Mouse (Mus musculus) hindbrain, postnatal 0 days (tissue): ENCODE measurements around the gene Myo15b. TPM values are rescaled to one million over a fixed set of nuclear protein-coding genes. Genes with fewer than 3 reads are reported as not detected.
A peak's percentile ranks its signal among the peaks of the same experiment; 100 is the strongest.

Experiments used
- ATAC-seq: fragments of 200-750 bp; cut with Nextera tagmentation; 2 replicates; pipeline ENCODE4 v1.8.0; 2017; ENCODE audit warnings: mild to moderate bottlenecking, moderate TSS enrichment, moderate library complexity
- DNase-seq: peaks from one replicate; pipeline ENCODE4 v3.0.0-alpha.2; 2015; ENCODE audit warnings: low spot score
- H3K27ac ChIP-seq: fragments of 300-500 bp; sonication (generic); 2 replicates; pipeline ENCODE4 v1.5.1; 2014; ENCODE audit warnings: mild to moderate bottlenecking
- H3K27me3 ChIP-seq: fragments of 300-500 bp; sonication (generic); 2 replicates; pipeline ENCODE4 v1.6.1; 2014; ENCODE audit warnings: low read length, mixed read lengths; ENCODE audit not compliant: insufficient read depth
- H3K36me3 ChIP-seq: fragments of 300-500 bp; sonication (generic); 2 replicates; pipeline ENCODE4 v1.6.1; 2014; ENCODE audit warnings: low read length, mixed read lengths; ENCODE audit not compliant: insufficient read depth
- H3K4me1 ChIP-seq: fragments of 300-500 bp; sonication (generic); 2 replicates; pipeline ENCODE4 v1.6.1; 2014; ENCODE audit warnings: antibody characterized with exemption, low read length, mixed read lengths; ENCODE audit not compliant: insufficient read depth
- H3K4me2 ChIP-seq: fragments of 300-500 bp; sonication (generic); 2 replicates; pipeline ENCODE4 v1.6.1; 2014; ENCODE audit warnings: low read depth, mild to moderate bottlenecking, low read length, moderate library complexity, mixed read lengths
- H3K4me3 ChIP-seq: fragments of 300-500 bp; sonication (generic); 2 replicates; pipeline ENCODE4 v1.5.1; 2014; ENCODE audit warnings: low read length
- H3K9ac ChIP-seq: fragments of 300-500 bp; sonication (generic); replicated peaks from 2 replicates; pipeline ENCODE4 v1.6.1; 2014; ENCODE audit warnings: mild to moderate bottlenecking, low read length, moderate library complexity, mixed read lengths
- H3K9me3 ChIP-seq: fragments of 300-500 bp; sonication (generic); 2 replicates; pipeline ENCODE4 v1.6.1; 2016; ENCODE audit warnings: low read length, mixed read lengths
- CTCF ChIP-seq: IDR thresholded peaks from 2 replicates; pipeline ENCODE4 v1.5.1; 2016; ENCODE audit warnings: antibody characterized with exemption, control low read depth, low read depth
- WGBS: fragments of 180-500 bp; shearing (Covaris S2); extraction: QIAGEN DNeasy Blood & Tissue Kit; methylation state at CpG from one replicate; pipeline ENCODE4 v1.1.7; 2014; 5-methylcytosine and 5-hydroxymethylcytosine counted together
- polyA plus RNA-seq: library from polyadenylated mRNA; unstranded; fragments of >200 nt; fragmentation: Nextera tagmentation; extraction: Ambion mirVana; gene quantifications from 2 replicates; pipeline ENCODE4 v1.2.1, GENCODE M21; 2015
- total RNA-seq: library from RNA; depleted of rRNA; stranded (reverse); fragments of >200 nt; gene quantifications from 2 replicates; pipeline ENCODE4 v1.2.3, GENCODE M21; 2014

The Myo15b gene
- total and polyA plus RNA-seq, 2 experiments from 2014 or later, result 0.20 to 0.63 TPM

DNA sequence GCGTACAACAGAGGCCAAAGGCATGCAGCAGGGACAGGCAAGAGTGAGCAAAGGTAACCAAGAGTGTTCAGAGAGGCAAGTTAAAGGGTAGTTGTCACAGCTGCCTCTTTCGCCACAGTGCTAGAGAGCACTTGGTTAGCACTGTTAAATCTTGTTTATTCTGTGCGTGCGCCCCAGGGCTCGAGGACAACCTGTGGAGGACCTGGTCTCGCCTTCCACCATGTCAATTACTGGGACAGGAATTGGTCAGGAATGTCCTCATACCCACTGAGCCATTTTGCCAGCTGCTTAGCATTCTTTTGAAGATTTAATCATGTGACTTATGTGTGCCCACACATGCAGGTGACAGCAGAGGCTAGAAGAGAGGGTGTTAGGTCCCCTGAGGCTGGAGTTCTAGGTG, 31.0 kb downstream of the Myo15b start:
- H3K4me2 ChIP-seq, result no peak overlapping the region
- TF ChIP-seq CTCF, result no peak
- DNase-seq, result no peak
- no peak overlapping the region for H3K4me3 ChIP-seq
- 94% methylated on average over 6 of the region's 6 CpGs for WGBS
- no peaks in the 10 kb centered on the region for H3K27me3 ChIP-seq
- ATAC-seq, result no peak
- no peaks in the 10 kb centered on the region for H3K4me1 ChIP-seq
- H3K9ac ChIP-seq, result no peak overlapping the region
- no peaks in the 10 kb centered on the region for H3K9me3 ChIP-seq
- H3K36me3 ChIP-seq, result peaks cover 7% of the 10 kb centered on the region; the same call in 1 of the 2 replicates
- H3K27ac ChIP-seq, result no peak overlapping the region

DNA sequence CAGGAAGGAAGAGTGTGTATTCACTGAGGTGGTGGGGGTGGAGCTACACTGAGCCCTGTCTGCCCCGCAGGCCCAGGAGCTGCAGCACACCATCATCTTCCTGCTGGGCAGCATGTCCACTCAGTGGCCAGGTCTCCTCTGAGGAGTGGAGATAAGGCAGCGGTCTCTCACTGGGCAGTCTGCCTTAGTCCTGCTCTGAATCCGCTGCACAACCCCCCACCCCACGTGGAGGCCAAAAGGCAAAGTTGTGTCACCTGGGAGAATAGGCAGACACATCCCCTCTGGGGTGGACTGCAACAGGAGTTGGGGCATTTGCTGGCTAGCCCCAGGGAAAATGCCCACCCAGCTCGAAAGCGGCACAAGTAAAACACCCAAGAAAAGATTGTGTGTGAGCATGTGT, 34.0 kb downstream of the Myo15b start:
- Histone ChIP-seq H3K4me2 (no peak overlapping the region), H3K9me3 (no peaks in the 10 kb centered on the region), H3K27me3 (no peaks in the 10 kb centered on the region), H3K36me3 (peaks cover 13% of the 10 kb centered on the region; the same call in 1 of the 2 replicates), H3K4me3 (no peak overlapping the region), H3K27ac (no peak overlapping the region), H3K9ac (no peak overlapping the region), H3K4me1 (no peaks in the 10 kb centered on the region)
- ATAC-seq (no peak), DNase-seq (no peak)
- TF ChIP-seq CTCF, result no peak
- 60% methylated on average over 6 of the region's 6 CpGs for WGBS

DNA sequence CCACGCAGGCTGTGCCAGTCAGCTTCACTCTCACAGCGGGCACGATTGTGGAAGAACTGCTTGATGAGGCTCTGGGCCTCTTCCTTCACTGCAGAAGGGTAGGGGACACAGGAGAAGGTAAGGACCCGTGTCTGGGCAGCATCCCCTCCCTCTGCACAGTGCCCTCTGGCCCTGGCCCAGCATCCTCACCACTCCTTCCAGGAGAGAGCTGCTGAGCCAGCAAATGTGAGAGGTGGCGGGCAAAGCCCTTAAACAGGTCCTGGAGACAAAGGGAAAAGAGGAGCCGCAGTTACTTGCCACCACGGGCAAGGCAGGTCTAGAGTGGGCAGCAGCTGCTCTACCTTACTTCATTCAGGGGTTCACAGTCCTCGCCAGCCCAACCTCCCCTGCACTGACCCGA, 34.9 kb downstream of the Myo15b start:
- WGBS, result 84% methylated on average over 9 of the region's 9 CpGs
- H3K9ac ChIP-seq, result no peak overlapping the region

DNA sequence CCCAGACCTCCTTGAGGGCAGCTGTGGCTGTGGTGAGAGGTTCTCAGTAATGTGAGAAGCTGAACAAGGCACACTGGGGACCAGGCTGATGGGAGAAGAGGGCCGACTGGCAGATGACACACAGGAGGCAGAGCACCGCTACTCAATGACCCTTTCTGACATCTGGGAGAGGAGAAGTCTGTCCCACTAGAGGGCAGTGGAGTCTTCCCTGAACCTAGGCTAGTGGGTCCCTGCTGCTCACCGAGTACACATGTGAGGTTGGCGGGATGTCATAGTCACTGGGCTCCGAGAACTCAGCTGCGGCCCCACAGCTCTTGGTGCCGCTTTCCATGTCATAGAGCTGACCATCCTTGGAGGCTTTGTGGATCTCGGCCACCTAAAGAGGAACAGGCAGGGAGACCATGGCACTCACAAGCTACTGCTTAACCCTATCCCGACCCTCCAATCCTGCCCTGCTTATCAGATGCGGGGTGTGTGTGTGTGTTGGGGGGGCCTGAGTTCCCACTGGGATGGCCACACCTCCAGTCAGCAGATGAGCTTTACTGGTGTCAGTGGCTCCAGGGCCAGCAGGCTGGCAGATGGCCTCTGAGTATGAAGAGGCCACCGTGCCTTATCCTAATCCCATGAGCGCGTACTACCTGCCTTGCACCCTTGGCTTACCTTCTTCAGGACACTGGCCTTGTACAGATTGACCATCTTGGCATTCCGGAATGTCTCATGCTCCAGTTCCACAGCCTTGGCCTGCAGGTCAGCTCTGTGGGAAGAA, 36.7 kb downstream of the Myo15b start:
- WGBS, result 77% methylated on average over 14 of the region's 14 CpGs
- Histone ChIP-seq H3K9ac (no peak overlapping the region), H3K9me3 (no peaks in the 10 kb centered on the region), H3K36me3 (peaks cover 13% of the 10 kb centered on the region; the same call in 1 of the 2 replicates), H3K27ac (no peak overlapping the region), H3K4me1 (no peaks in the 10 kb centered on the region), H3K4me3 (no peak overlapping the region), H3K4me2 (no peak overlapping the region), H3K27me3 (no peaks in the 10 kb centered on the region)
- ATAC-seq, result no peak
- DNase-seq, result no peak
- peak; percentile 51 for TF ChIP-seq CTCF

More for the DNA sequence above, 34.9 kb downstream of the Myo15b start:
- ATAC-seq (no peak), DNase-seq (no peak)
- Histone ChIP-seq H3K36me3 (peaks cover 13% of the 10 kb centered on the region; the same call in 1 of the 2 replicates), H3K27me3 (no peaks in the 10 kb centered on the region), H3K4me2 (no peak overlapping the region), H3K27ac (no peak overlapping the region), H3K4me3 (no peak overlapping the region), H3K9me3 (no peaks in the 10 kb centered on the region), H3K4me1 (no peaks in the 10 kb centered on the region)
- TF ChIP-seq CTCF, result no peak

DNA sequence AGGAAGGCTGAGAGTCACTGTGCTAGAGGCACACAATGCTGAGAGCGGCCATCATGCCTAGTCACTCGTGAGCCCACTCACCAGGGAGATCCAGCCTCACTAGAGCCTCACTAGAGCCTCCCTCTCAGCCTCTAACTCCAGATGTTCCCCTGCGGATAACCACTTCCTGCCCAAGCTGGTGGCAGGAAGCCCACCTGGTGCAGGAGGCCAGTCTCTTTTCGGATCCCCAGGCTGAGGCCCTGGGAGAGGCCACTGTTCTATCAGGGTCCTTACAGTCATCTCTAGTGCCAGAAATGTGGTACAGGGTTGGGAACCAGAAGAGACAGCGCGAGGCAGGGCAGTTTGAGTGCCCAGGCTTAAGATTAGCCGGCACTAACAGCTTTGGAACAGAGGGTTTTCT, 40.2 kb downstream of the Myo15b start:
- no peaks in the 10 kb centered on the region for H3K27me3 ChIP-seq
- ATAC-seq (peak; percentile 8; the same call in 1 of the 2 replicates), DNase-seq (no peak)
- no peak for TF ChIP-seq CTCF
- no peak overlapping the region for H3K9ac ChIP-seq
- H3K9me3 ChIP-seq, result no peaks in the 10 kb centered on the region
- H3K4me1 ChIP-seq, result no peaks in the 10 kb centered on the region
- 91% methylated on average over 7 of the region's 7 CpGs for WGBS
- H3K4me3 ChIP-seq, result no peak overlapping the region
- peaks cover 13% of the 10 kb centered on the region; the same call in 1 of the 2 replicates for H3K36me3 ChIP-seq
- no peak overlapping the region for H3K4me2 ChIP-seq
- H3K27ac ChIP-seq, result no peak overlapping the region

DNA sequence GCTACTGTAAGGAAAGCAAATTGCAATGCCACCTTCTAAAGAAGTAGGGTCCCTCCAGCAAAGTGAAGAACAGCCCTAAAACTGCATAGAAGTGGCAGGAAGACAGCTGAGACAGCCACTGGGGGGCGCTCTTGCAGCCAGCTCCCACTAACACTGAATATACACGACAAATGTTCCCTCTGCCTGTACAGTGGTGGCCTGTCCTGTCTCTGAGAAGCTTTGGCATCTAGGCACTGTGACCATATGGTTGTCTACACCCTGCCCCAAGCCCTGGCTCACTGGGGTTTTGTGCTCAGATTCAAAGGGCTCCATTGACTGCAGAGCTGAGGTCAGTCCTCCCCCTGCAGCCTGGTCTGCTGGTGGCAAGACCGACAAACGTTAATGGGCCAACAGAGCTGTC, 40.7 kb downstream of the Myo15b start:
- TF ChIP-seq CTCF, result peak; percentile 74
- Histone ChIP-seq H3K9me3 (no peaks in the 10 kb centered on the region), H3K9ac (no peak overlapping the region), H3K36me3 (peaks cover 8% of the 10 kb centered on the region; the same call in 1 of the 2 replicates), H3K4me3 (no peak overlapping the region), H3K4me2 (no peak overlapping the region), H3K4me1 (no peaks in the 10 kb centered on the region), H3K27me3 (no peaks in the 10 kb centered on the region), H3K27ac (no peak overlapping the region)
- ATAC-seq, result peak; percentile 86
- DNase-seq, result peak; percentile 76
- WGBS, result 9% methylated on average over 4 of the region's 4 CpGs
